Mouse (Mus musculus) stomach, embryonic 16.5 days (tissue): ENCODE measurements around the gene Sele. TPM values are rescaled to one million over a fixed set of nuclear protein-coding genes. Genes with fewer than 3 reads are reported as not detected.

ENCODE experiments used
- polyA plus RNA-seq: library from polyadenylated mRNA; unstranded; fragments of >200 nt; fragmentation: Nextera tagmentation; extraction: Ambion mirVana; gene quantifications from 2 replicates; pipeline ENCODE4 v1.2.1, GENCODE M21; 2015

Gene Sele
- polyA plus RNA-seq, 1 experiment from 2014 or later = 0.05 TPM

Other genes with a start within 250 kb of the Sele start
- 14.6 and 16.8 TPM in 2 replicates for gene Scyl3, start 119.1 kb upstream of the Sele start, polyA plus RNA-seq
- 14.6 and 14.9 TPM in 2 replicates for gene BC055324, start 53.4 kb upstream of the Sele start, polyA plus RNA-seq
- gene Mettl18, start 53.3 kb upstream of the Sele start, polyA plus RNA-seq = 8.1 and 8.3 TPM in 2 replicates
- 3.3 and 4.7 TPM in 2 replicates for gene Sell, start 13.7 kb downstream of the Sele start, polyA plus RNA-seq
- gene Selp, start 67.0 kb downstream of the Sele start, polyA plus RNA-seq = 0.26 and 0.29 TPM in 2 replicates
- gene F5, start 103.6 kb downstream of the Sele start, polyA plus RNA-seq = 1.3 and 1.8 TPM in 2 replicates
- 15.3 and 15.9 TPM in 2 replicates for gene Slc19a2, start 200.8 kb downstream of the Sele start, polyA plus RNA-seq
- gene Ccdc181, start 227.4 kb downstream of the Sele start, polyA plus RNA-seq = 10.8 and 11.5 TPM in 2 replicates